Mouse (Mus musculus): ENCODE data around the gene Lrrc41. TPM values are rescaled to one million over a fixed set of nuclear protein-coding genes. Genes with fewer than 3 reads are reported as not detected.

The Lrrc41 gene
- total RNA-seq (2021) (10 to 100 TPM; 22.0 to 24.9 TPM), polyA plus RNA-seq (2012; rRNA removed) (27.1 and 32.6 TPM in 2 replicates)
- long read RNA-seq, transcript Lrrc41-201 (10 exons, 3,065 nt), result major isoform, 34 of 42 reads
- long read RNA-seq, partial matches to known transcripts, result 7 of 42 reads
- long read RNA-seq, other reads (novel, unspliced or antisense), result 1 of 42 reads

DNA sequence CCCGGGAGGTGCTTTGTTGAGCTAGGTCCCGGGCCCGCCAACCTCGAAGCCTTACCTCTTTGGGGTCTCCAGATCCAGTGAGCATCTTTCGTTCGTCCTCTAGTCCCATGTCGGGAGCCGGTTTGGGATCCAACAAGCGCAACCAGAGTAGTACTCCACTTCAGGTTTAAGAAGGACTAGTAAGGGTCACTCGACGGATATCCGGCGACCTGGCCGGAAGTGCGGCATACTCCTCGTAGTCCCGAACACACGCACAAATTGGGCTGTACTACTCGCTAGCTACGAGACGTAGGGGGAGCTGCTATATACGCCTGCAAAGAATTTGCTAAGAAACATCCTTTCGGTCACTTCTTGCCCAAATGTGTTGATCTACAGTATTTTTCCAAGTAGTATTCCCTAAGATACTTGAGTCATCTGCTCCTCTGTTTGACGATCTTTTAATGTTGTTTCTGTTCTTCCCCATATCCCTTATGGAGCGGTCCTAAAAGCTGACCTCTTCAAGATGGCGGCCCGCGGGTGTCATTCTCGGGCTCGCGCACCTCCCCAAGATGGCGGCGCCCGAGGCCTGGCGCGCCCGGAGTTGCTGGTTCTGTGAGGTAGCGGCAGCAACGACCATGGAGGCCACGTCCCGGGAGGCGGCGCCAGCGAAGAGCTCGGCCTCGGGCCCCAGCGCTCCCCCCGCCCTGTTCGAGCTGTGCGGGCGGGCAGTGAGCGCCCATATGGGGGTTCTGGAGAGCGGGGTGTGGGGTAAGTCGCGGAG, at the start of gene Lrrc41, which contains the start of gene Uqcrh:
TSS of gene Lrrc41 (plus strand) at position 409 of the 760 bp plus-strand sequence.
TSS of gene Uqcrh (minus strand) at position 211 of the 760 bp plus-strand sequence.
- H3K27ac ChIP-seq, result peak within 1 kb of the TSS; percentile 96
- peaks cover 18% of the 10 kb centered on the region for H3K36me3 ChIP-seq (ENCODE audit: control insufficient read depth, insufficient read depth, low read length)
- under 1% methylated on average over 55 of the region's 55 CpGs for WGBS
- TF ChIP-seq CTCF (IDR thresholded peaks at IDR 0.05), result no peak
- peak; percentile 96 for TF ChIP-seq POLR2A (IDR thresholded peaks at IDR 0.05; ENCODE audit: insufficient read depth, low read depth, low read length)
- 0 out of 2 replicates have a peak, but pooled peaks have one; percentile 43 for TF ChIP-seq EP300 (IDR thresholded peaks at IDR 0.05; ENCODE audit: insufficient read depth, low read depth, low read length)
- peaks cover 2% of the 10 kb centered on the region; the same call in 1 of the 2 replicates for H3K79me2 ChIP-seq (replicated peaks; ENCODE audit: control insufficient read depth, insufficient read depth, low read length)
- intact Hi-C loops (cut with DNase I), result loop anchor here (5.0 kb wide), 1 partner anchor 72 kb away; no protein-coding TSS in a partner anchor
- peak; percentile 93 to 94 for DNase-seq
- H3K4me3 ChIP-seq, result peak within 1 kb of the TSS; percentile 97
- H3K27me3 ChIP-seq (ENCODE audit: control insufficient read depth, insufficient read depth, low read length), result no peaks in the 10 kb centered on the region
- peaks cover 13% of the 10 kb centered on the region for H3K4me1 ChIP-seq (ENCODE audit: control insufficient read depth, insufficient read depth, low read length)
- peak within 1 kb of the TSS; percentile 91 for H3K9ac ChIP-seq (ENCODE audit: low read depth, low read length)

DNA sequence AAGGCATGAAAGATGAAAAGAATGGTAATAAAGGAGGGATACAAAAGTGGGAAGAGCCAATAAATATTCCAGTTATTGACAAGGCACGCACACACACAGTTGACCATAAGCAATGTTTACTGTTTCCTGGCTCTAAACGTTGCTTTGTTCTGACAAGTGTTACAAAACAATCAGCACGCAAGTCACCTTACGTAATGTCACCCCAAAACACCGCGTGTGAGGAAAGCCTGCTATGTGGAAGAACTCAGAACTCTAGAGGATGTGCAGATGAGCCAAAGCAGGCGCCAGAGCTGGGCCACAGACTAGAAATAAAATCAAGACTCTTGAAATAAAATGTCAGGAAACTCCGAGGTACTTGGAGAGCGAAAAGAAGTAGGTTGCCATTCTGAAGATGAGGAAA, 42.2 kb upstream of the Lrrc41 start:
- no peak overlapping the region for H3K27ac ChIP-seq
- no peaks in the 10 kb centered on the region for H3K79me2 ChIP-seq (replicated peaks; ENCODE audit: control insufficient read depth, insufficient read depth, low read length)
- 88% methylated on average over 9 of the region's 9 CpGs for WGBS
- no peaks in the 10 kb centered on the region for H3K27me3 ChIP-seq (ENCODE audit: control insufficient read depth, insufficient read depth, low read length)
- H3K4me1 ChIP-seq (ENCODE audit: control insufficient read depth, insufficient read depth, low read length), result no peaks in the 10 kb centered on the region
- no peak for DNase-seq
- intact Hi-C loops (cut with DNase I), result no loop called here
- H3K36me3 ChIP-seq (ENCODE audit: control insufficient read depth, insufficient read depth, low read length), result no peaks in the 10 kb centered on the region; the same call in 1 of the 2 replicates
- no peak overlapping the region for H3K9ac ChIP-seq (ENCODE audit: low read depth, low read length)
- H3K4me3 ChIP-seq, result no peak overlapping the region
- TF ChIP-seq EP300 (IDR thresholded peaks at IDR 0.05; ENCODE audit: insufficient read depth, low read depth, low read length) (no peak), CTCF (IDR thresholded peaks at IDR 0.05) (no peak), POLR2A (IDR thresholded peaks at IDR 0.05; ENCODE audit: insufficient read depth, low read depth, low read length) (no peak)

DNA sequence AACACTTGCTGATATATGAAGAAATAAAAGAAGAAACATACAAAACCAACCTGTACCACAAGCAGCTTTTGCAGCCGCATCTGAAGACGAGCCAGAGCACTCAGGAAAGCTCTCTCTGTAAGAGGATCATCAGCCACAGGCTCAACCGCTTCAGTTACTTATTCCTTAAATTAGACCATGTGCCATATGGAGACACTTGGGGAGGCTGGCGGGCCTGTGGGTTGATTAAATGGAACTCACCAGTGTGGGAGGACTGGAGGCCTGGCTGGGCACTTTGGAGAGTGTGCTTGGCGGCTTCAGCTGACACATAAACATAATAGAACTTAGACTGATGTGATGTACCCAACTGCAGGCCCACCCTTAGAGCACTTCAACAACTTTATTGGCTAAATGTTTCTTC, 41.7 kb upstream of the Lrrc41 start:
- TF ChIP-seq EP300 (IDR thresholded peaks at IDR 0.05; ENCODE audit: insufficient read depth, low read depth, low read length) (no peak), POLR2A (IDR thresholded peaks at IDR 0.05; ENCODE audit: insufficient read depth, low read depth, low read length) (no peak), CTCF (IDR thresholded peaks at IDR 0.05) (no peak)
- Histone ChIP-seq H3K4me3 (no peak overlapping the region), H3K27ac (no peak overlapping the region), H3K4me1 (ENCODE audit: control insufficient read depth, insufficient read depth, low read length) (no peaks in the 10 kb centered on the region), H3K9ac (ENCODE audit: low read depth, low read length) (no peak overlapping the region), H3K36me3 (ENCODE audit: control insufficient read depth, insufficient read depth, low read length) (no peaks in the 10 kb centered on the region; the same call in 1 of the 2 replicates), H3K79me2 (replicated peaks; ENCODE audit: control insufficient read depth, insufficient read depth, low read length) (no peaks in the 10 kb centered on the region), H3K27me3 (ENCODE audit: control insufficient read depth, insufficient read depth, low read length) (no peaks in the 10 kb centered on the region)
- DNase-seq, result no peak
- intact Hi-C loops (cut with DNase I), result no loop called here
- 94% methylated on average over 5 of the region's 5 CpGs for WGBS

DNA sequence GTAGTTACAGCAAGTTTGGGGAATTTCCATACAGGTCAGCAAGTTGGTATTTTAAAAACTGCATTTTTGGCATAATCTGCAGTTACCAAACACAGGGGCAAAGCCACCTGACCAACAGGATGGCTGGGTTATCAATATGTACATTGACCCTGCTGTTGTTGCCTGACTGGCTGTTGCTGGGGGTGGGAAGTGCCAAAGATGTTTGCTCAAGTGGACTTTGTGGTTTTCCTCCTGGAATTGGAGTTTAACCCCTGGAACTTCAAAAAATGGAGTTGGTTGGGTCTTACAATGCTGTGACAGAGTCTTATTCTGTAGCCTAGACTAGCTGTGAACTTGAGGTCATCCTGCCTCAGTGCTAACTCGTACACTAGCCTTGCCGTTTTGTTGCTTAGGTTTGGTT, 34.6 kb upstream of the Lrrc41 start:
- Histone ChIP-seq H3K9ac (ENCODE audit: low read depth, low read length) (no peak overlapping the region), H3K79me2 (replicated peaks; ENCODE audit: control insufficient read depth, insufficient read depth, low read length) (no peaks in the 10 kb centered on the region), H3K27ac (no peak overlapping the region), H3K4me1 (ENCODE audit: control insufficient read depth, insufficient read depth, low read length) (no peaks in the 10 kb centered on the region), H3K27me3 (ENCODE audit: control insufficient read depth, insufficient read depth, low read length) (no peaks in the 10 kb centered on the region), H3K36me3 (ENCODE audit: control insufficient read depth, insufficient read depth, low read length) (no peaks in the 10 kb centered on the region), H3K4me3 (no peak overlapping the region)
- WGBS, result 86% methylated on average over 2 of the region's 2 CpGs
- no peak for DNase-seq
- TF ChIP-seq POLR2A (IDR thresholded peaks at IDR 0.05; ENCODE audit: insufficient read depth, low read depth, low read length) (no peak), CTCF (IDR thresholded peaks at IDR 0.05) (no peak), EP300 (IDR thresholded peaks at IDR 0.05; ENCODE audit: insufficient read depth, low read depth, low read length) (no peak)
- intact Hi-C loops (cut with DNase I), result no loop called here

DNA sequence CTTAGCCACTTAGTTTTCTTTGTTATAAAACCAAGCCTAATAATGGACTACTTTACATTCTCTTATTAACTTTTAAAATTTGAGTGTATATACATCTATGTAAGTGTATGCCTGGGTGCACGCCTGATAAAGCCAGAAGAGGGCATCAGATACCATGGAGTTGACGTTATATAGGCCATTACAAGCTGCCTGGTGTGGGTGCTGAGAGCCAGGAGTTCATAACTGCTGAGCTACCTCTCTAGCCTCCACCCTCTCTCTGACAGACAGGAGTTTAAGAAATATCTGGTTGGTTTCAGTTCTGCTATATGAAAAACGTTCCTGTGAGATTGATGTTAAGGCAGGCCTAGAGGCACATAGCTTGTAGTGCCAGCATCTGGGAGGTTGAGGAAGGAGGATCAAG, 32.9 kb upstream of the Lrrc41 start:
- Histone ChIP-seq H3K27me3 (ENCODE audit: control insufficient read depth, insufficient read depth, low read length) (no peaks in the 10 kb centered on the region), H3K4me3 (no peak overlapping the region), H3K9ac (ENCODE audit: low read depth, low read length) (no peak overlapping the region), H3K27ac (no peak overlapping the region), H3K36me3 (ENCODE audit: control insufficient read depth, insufficient read depth, low read length) (peaks cover 2% of the 10 kb centered on the region; the same call in 1 of the 2 replicates), H3K4me1 (ENCODE audit: control insufficient read depth, insufficient read depth, low read length) (no peaks in the 10 kb centered on the region), H3K79me2 (replicated peaks; ENCODE audit: control insufficient read depth, insufficient read depth, low read length) (no peaks in the 10 kb centered on the region)
- 83% methylated on average over 3 of the region's 3 CpGs for WGBS
- intact Hi-C loops (cut with DNase I), result no loop called here
- no peak for DNase-seq
- TF ChIP-seq POLR2A (IDR thresholded peaks at IDR 0.05; ENCODE audit: insufficient read depth, low read depth, low read length) (no peak), CTCF (IDR thresholded peaks at IDR 0.05) (0 out of 2 replicates have a peak, but pooled peaks have one; percentile 3)

DNA sequence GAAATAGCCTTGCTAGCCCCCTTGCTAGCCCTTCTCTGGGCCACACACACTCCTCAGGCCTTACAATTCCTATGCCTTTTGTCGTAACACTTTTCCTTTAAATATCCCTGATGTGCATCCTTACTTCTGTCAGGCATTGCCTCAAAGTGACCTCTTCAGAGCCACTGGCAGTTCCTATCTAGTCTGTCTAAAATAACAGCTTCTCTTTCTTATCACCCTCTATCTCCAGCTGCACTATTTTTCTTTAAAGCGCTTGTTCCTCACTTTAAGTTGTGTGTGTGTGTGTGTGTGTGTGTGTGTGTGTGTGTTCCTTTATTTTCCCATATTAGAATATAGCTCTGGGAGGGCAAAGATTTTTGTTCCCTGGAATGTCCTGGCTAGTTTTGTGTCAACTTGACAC, 28.5 kb upstream of the Lrrc41 start:
- H3K4me1 ChIP-seq (ENCODE audit: control insufficient read depth, insufficient read depth, low read length), result no peaks in the 10 kb centered on the region
- no peak overlapping the region for H3K27ac ChIP-seq
- DNase-seq, result no peak
- H3K4me3 ChIP-seq, result no peak overlapping the region
- 78% methylated on average over 2 of the region's 2 CpGs for WGBS
- intact Hi-C loops (cut with DNase I), result no loop called here
- TF ChIP-seq EP300 (IDR thresholded peaks at IDR 0.05; ENCODE audit: insufficient read depth, low read depth, low read length) (no peak), POLR2A (IDR thresholded peaks at IDR 0.05; ENCODE audit: insufficient read depth, low read depth, low read length) (no peak), CTCF (IDR thresholded peaks at IDR 0.05) (no peak)
- H3K27me3 ChIP-seq (ENCODE audit: control insufficient read depth, insufficient read depth, low read length), result no peaks in the 10 kb centered on the region
- H3K36me3 ChIP-seq (ENCODE audit: control insufficient read depth, insufficient read depth, low read length), result peaks cover 3% of the 10 kb centered on the region
- no peak overlapping the region for H3K9ac ChIP-seq (ENCODE audit: low read depth, low read length)
- H3K79me2 ChIP-seq (replicated peaks; ENCODE audit: control insufficient read depth, insufficient read depth, low read length), result no peaks in the 10 kb centered on the region
